Mouse (Mus musculus) brain, embryonic 14.5 days (tissue): ENCODE results near the gene Vps37b.

Experiments
- CTCF ChIP-seq: fragments of 200-500 bp; IDR thresholded peaks from 2 replicates; pipeline ENCODE4 v1.5.1; 2012; ENCODE audit warnings: inconsistent platforms, mild to moderate bottlenecking, moderate library complexity, borderline replicate concordance; ENCODE audit not compliant: insufficient read depth, insufficient read length; ENCODE audit errors: extremely low read depth
- POLR2A ChIP-seq: fragments of 200-500 bp; IDR thresholded peaks from 2 replicates; pipeline ENCODE4 v1.6.1; 2012; ENCODE audit warnings: mild to moderate bottlenecking, inconsistent platforms, borderline replicate concordance; ENCODE audit not compliant: poor library complexity, insufficient read depth, insufficient read length, severe bottlenecking; ENCODE audit errors: extremely low read depth

GRCm38 (mm10) chr5:124014180-124014579 lies 17.9 kb downstream of the Vps37b start:
- TF ChIP-seq POLR2A, result no peak
- TF ChIP-seq CTCF, result no peak
